Comparison of ENCODE assay signal across 8 mouse cellular contexts in genomic region chr5:136565311-136565811, GRCm38 (mm10). TPM values are rescaled to one million over a fixed set of nuclear protein-coding genes. Genes with fewer than 3 reads are reported as not detected.
DNase-seq lines count a peak whose midpoint lies in the region; ATAC-seq and TF ChIP-seq lines count a peak whose summit lies in the region.

No protein-coding gene starts in this region.

- peak overlapping the region; percentile 91 for H3K27ac ChIP-seq in embryonic facial prominence, embryonic 12.5 days
- H3K27ac ChIP-seq in kidney, embryonic 15.5 days = peak overlapping the region; percentile 95
- H3K27ac ChIP-seq in lung, embryonic 15.5 days = peak overlapping the region; percentile 93
- H3K27ac ChIP-seq in olfactory bulb, adult 2 months (ENCODE audit: insufficient read depth, low read depth, low read length) = no peak overlapping the region

- no peaks in the 10 kb centered on the region for H3K9me3 ChIP-seq in embryonic facial prominence, embryonic 12.5 days
- no peaks in the 10 kb centered on the region for H3K9me3 ChIP-seq in kidney, embryonic 15.5 days (replicated peaks)
- no peaks in the 10 kb centered on the region for H3K9me3 ChIP-seq in lung, embryonic 15.5 days

- H3K27me3 ChIP-seq in embryonic facial prominence, embryonic 12.5 days = peaks cover 19% of the 10 kb centered on the region
- H3K27me3 ChIP-seq in kidney, embryonic 15.5 days = no peaks in the 10 kb centered on the region
- H3K27me3 ChIP-seq in lung, embryonic 15.5 days = peaks cover 13% of the 10 kb centered on the region; the same call in 1 of the 2 replicates

- peaks cover 38% of the 10 kb centered on the region for H3K4me1 ChIP-seq in embryonic facial prominence, embryonic 12.5 days
- H3K4me1 ChIP-seq in kidney, embryonic 15.5 days = peaks cover 52% of the 10 kb centered on the region
- peaks cover 53% of the 10 kb centered on the region for H3K4me1 ChIP-seq in lung, embryonic 15.5 days
- H3K4me1 ChIP-seq in olfactory bulb, adult 2 months (ENCODE audit: control insufficient read depth, insufficient read depth, low read length) = peaks cover 8% of the 10 kb centered on the region

- TF ChIP-seq CTCF in olfactory bulb, adult 2 months (IDR thresholded peaks at IDR 0.05; ENCODE audit: insufficient read depth, low read depth, low read length) = no peak

- H3K36me3 ChIP-seq in embryonic facial prominence, embryonic 12.5 days = no peaks in the 10 kb centered on the region
- H3K36me3 ChIP-seq in kidney, embryonic 15.5 days = no peaks in the 10 kb centered on the region
- H3K36me3 ChIP-seq in lung, embryonic 15.5 days = no peaks in the 10 kb centered on the region

- peak overlapping the region; percentile 84 for H3K9ac ChIP-seq in embryonic facial prominence, embryonic 12.5 days
- peak overlapping the region; percentile 88 for H3K9ac ChIP-seq in kidney, embryonic 15.5 days
- peak overlapping the region; percentile 96 for H3K9ac ChIP-seq in lung, embryonic 15.5 days

- TF ChIP-seq POLR2A in olfactory bulb, adult 2 months (IDR thresholded peaks at IDR 0.05; ENCODE audit: insufficient read depth, low read depth, low read length) = no peak

- H3K4me3 ChIP-seq in embryonic facial prominence, embryonic 12.5 days = peak overlapping the region; percentile 73
- H3K4me3 ChIP-seq in kidney, embryonic 15.5 days (replicated peaks) = peak overlapping the region; percentile 71
- peak overlapping the region; percentile 99 for H3K4me3 ChIP-seq in lung, embryonic 15.5 days
- H3K4me3 ChIP-seq in olfactory bulb, adult 2 months (ENCODE audit: insufficient read depth, low read depth, low read length) = peak overlapping the region; percentile 99

- peak overlapping the region; percentile 97 for H3K4me2 ChIP-seq in embryonic facial prominence, embryonic 12.5 days (replicated peaks)
- H3K4me2 ChIP-seq in kidney, embryonic 15.5 days = peak overlapping the region; percentile 98
- H3K4me2 ChIP-seq in lung, embryonic 15.5 days = peak overlapping the region; percentile 99

- WGBS in embryonic facial prominence, embryonic 12.5 days = under 1% methylated on average over 32 of the region's 32 CpGs
- under 1% methylated on average over 32 of the region's 32 CpGs for WGBS in kidney, embryonic 15.5 days
- WGBS in lung, embryonic 15.5 days = 1% methylated on average over 32 of the region's 32 CpGs
- 2% methylated on average over 32 of the region's 32 CpGs for whole genome bisulfite sequencing in olfactory bulb, adult 2 months

- DNase-seq in ovary, postnatal 10 days (ENCODE audit: low spot score) = peak; percentile 49
- DNase-seq in ovary, adult 18-20 months (ENCODE audit: low spot score) = no peak
- peak; percentile 27 to 32 for DNase-seq in heart, adult 9 months (ENCODE audit: low spot score in 2 of 2)
- DNase-seq in thymus, postnatal 14 days = peak; percentile 56

- no peak for ATAC-seq in embryonic facial prominence, embryonic 12.5 days (ENCODE audit: insufficient number of reproducible peaks, insufficient read depth, low FRiP score, low TSS enrichment)
- no peak for ATAC-seq in kidney, embryonic 15.5 days (replicated peaks; ENCODE audit: low FRiP score)
- no peak for ATAC-seq in lung, embryonic 15.5 days (ENCODE audit: borderline replicate concordance, extremely low read depth, low FRiP score, low TSS enrichment)

RNA-seq across cellular contexts. Expression of gene Cux1, which starts 1.9 kb away (rescaled TPM):
- polyA plus RNA-seq in embryonic facial prominence, embryonic 12.5 days (2016; fragmentation: Nextera tagmentation; extraction: Ambion mirVana) = 79.8 and 81.1 TPM in 2 replicates
- polyA plus RNA-seq in kidney, embryonic 15.5 days (2015; fragmentation: Nextera tagmentation; extraction: Ambion mirVana) = 108 and 110 TPM in 2 replicates
- 100 and 114 TPM in 2 replicates for polyA plus RNA-seq in lung, embryonic 15.5 days (2015; fragmentation: Nextera tagmentation; extraction: Ambion mirVana)
- 237 and 284 TPM in 2 replicates for polyA plus RNA-seq in olfactory bulb, adult 2 months (2012; ENCODE audit: insufficient read depth, insufficient read length, low replicate concordance, missing spikeins)
